Mouse (Mus musculus) ovary, adult 18-20 months (tissue): ENCODE results near the gene Zfp781.
"Not testable (repeated sequence)": the region's sequence is repeated elsewhere in the genome, so short reads cannot be mapped to it uniquely, and the experiment has no call there.

Experiments used
- DNase-seq: peaks from one replicate; pipeline ENCODE4 v3.0.0; 2022; ENCODE audit warnings: low spot score, mixed read lengths

The Zfp781 gene

GRCm38 (mm10) chr10:81929842-81930743 is at the start of gene Zfp781:
Gene Zfp781 (minus strand): TSS chr10:81930480.
- not testable (repeated sequence) for DNase-seq

- not testable (repeated sequence) for DNase-seq
Observed at GRCm38 (mm10) chr10:81978365-81979003, 48.2 kb upstream of the Zfp781 start.

GRCm38 (mm10) chr10:81930744-81931118 is 451 bp upstream of the Zfp781 start:
- DNase-seq, result not testable (repeated sequence)

GRCm38 (mm10) chr10:81863409-81864407 is 66.6 kb downstream of the Zfp781 start, which contains the start of gene Gm32687:
Gene Gm32687 (plus strand): TSS chr10:81863934.
- DNase-seq, result not testable (repeated sequence)
